Mouse (Mus musculus) layer of hippocampus, postnatal 25 days (tissue): ENCODE data around the gene Pigt. TPM values are rescaled to one million over a fixed set of nuclear protein-coding genes. Genes with fewer than 3 reads are reported as not detected.

ENCODE experiments used
- DNase-seq, 2 experiments: peaks; one replicate each; pipeline ENCODE4 v3.0.0; 2022; ENCODE audit warnings: mixed read lengths in 2 of 2, low spot score in 1 of 2; ENCODE audit errors: extremely low spot score in 1 of 2
- total RNA-seq, 2 experiments: library from RNA; stranded (reverse); gene quantifications; 2 replicates each; pipeline ENCODE4 v1.2.3; 2021

Gene Pigt
- total RNA-seq = 10 to 100 TPM; 85.3 to 87.3 TPM

DNA sequence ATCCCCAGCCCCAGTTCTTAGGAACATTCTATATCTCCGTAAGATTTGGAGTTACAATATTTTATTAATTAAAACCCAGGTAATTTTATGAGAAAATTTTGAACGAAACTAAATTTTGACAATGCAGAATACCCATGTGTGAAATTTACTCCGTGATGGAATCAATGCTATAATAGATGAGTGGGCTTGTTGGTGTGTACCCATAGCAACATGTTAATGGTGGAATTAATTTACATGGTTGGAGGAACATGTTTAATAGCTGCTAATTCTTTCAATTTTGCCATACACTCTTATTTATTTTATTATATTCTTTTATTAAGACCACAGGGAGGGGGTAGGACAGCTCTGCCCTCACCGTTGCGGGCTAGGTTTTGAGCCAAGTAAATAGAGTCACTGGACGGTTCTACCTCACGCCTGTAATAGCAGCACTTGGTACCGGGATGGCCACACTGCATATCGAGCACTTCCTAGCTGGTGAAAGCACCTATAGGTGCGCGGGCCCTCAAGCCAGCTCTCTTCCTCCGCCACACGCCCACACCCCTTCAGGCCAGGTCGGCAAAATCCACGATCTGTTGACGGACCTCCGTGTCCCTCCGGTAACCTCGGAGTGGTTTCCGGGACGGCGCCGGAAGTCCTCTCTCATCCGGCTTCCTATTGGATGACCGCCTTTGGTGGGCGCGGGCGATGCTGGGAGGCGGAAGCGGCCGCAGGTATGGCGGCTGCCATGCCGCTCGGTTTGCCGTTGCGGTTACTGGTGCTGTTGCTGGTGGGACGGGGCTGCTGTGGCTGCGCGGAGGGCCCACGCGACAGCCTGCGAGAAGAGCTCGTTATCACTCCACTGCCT lies at the start of gene Pigt:
TSS of gene Pigt (plus strand) at position 674 of the 844 bp plus-strand sequence.
- peak; percentile 74 to 78 for DNase-seq

DNA sequence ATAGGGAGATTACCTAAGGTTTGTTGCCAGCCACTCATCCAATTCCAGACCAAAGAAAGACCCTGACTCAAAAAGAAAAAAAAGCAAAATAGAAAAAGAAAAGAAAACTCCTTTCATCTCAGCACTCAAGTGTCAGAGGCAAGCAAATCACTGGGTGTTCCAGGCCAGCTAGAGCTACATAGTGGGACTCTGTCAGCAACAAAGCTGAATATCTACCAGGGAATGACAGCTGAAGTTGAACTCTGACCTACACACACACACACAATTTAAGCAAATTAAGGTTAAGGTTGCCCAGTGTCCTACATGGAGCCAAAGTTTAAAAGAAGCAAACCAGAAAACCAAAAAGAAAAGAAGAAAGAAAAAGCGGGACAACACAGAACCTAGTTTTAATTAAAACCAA lies 49.2 kb upstream of the Pigt start:
- DNase-seq = no peak

DNA sequence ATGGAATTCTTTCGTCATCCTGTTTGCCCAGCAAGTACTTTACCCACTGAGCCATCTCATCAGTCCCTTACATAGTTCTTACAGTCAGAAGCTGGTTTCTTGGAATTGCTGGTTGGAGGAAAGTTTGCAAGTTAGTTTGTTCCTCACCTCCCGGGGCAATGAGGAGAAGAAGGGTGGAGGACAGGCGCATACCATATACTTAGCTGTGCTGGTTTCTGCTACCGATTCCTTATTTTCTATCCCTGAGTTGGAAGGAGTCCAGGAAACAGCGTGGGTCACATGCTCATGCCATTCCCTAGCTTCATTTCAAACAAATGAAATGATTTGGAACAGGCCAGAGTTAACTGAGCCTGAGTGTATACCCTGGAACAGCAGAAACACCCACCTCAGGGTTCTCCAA lies 48.4 kb upstream of the Pigt start:
- no peak for DNase-seq

DNA sequence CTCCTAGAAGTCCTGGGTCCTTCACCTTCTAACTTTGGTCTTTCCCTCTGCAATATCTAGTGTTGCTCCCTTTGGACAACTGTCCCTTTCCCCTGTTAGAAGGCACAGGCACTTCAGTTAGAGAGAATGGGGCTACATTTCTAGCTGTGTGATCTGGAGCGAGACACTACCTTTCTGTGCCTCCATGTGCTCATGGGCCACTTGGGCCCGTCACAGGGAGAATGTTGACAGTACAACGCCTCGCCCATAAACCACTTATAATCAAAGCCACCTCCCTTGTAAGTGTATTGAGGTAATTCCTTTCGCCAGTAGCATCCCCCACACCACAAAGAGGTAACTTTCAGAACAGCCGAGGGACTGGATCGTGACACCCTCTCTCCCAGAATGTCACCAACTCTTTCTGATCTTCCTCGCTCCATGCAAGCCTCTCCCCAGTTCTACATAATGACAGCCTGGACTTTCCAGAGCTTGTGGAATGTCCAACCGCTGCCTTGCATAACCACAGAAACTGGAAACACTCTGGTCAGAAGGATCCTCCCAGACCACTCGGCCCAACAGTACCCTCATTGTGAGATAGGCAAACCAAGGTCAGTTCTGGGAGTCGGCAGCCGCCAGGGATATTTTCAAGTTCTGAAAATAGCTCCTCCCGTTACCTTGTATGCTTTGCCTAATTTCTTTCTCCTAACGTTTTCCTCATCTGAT lies 47.8 kb upstream of the Pigt start:
- no peak for DNase-seq

DNA sequence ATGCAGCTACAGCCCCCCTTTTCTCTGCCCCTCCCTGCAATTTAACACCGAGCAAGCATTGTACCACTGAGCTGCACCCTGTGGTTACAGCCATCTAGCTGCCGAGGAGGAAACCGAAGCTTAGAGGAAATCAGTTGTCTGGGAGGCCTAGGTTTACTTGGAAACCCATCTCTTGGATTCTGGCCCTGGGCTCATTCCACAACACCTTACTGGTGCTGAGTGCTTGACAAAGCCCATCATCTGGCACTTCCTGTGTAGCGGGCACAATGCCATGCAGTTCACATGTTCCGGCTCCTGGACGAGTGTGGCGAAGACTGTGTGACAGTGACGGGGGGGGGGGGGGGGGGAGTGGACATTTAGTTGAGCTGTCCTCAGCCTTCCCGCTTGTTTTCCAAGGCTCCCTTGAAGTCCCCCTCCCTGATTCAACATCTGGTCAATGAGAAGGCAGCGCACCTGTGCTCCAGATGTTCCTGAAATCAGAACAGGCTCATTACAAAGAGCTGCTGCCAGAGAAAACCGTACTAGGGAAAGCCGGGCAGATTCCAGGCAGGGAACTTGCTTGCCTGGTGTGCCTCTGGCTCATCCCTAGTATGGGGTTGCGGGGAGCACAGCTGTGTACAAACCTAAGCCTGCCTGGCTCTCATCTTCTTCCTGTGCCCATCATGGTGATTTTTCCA lies 45.2 kb upstream of the Pigt start:
- no peak for DNase-seq

DNA sequence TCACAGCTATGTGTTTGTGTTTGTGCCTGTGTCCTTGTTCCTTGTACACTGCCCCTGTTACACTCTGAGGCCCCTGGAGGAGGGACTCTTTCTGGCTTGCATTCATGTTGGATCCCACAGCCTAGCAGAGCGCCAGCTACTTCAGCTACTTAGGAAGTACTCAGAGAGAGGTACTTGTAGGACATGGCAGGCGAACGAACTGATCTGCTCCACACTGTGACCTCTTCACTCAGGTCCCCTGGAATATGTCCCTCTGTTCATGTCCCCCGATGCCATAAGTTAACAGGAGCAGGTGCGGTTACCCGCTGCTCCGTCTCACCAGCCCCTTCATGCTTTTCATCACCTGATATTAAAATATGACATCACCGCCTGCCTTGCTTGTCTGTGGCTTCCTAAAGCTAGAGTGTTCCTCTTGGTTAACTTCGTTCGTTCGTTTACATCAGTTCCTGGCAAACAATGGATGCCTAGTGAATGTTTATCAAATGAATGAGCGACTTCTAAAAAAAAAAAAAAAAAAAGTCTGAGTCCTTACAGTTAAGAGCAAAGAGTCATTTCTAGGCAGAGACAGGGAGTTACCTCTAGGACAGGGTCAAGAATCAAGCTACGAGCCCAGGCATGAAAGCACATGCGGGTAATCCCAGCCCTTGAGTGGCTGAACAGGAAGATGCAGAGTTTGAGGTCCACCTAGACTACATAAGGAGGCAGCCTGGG lies 44.1 kb upstream of the Pigt start:
- no peak for DNase-seq

DNA sequence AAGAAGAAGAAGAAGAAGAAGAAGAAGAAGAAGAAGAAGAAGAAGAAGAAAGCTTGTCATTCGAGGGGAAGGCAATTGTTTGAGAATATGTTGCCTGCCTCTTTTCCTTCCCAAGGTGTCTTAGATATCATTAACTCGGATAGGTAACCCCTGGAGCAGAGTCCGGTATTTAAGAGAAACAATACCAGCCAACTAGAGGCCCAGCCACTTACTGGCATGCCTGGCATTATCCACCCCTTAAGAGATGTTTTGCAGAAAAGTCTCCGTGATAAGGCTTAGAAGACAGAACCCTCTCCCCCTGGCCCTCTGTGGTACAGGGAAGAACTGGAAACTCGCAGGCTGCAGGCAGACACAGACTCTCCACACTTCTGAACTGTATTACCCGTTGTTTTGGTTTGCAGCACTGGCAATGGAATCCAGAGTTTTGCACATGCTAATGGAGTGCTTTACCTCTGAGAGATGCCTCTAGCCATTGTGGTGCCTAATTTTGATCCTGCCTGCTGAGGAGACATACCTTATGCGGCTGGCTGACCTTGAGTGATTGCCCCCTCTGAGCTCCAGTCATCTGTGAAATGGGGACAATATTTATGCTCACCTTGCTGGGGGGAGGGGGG lies 43.3 kb upstream of the Pigt start:
- no peak for DNase-seq

DNA sequence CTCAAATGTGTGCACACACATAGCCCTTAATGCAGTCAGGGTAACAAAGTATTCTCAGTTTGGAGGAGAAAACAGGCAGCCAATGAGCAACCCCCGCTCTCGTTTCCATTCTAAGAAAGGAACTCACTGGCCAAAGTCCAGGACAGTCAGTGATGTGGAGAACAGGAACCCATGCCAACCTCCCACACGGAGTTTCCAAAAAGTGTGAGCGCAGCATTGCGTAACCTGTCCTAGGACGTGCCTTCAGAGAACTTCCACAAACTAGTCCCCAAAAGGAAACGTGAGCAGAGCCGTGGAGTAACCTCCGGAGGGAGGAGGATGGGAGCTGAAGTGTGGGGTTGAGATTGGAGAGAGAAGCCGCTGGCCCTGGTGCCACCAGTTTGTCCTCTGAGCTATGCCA lies 42.5 kb upstream of the Pigt start:
- DNase-seq = no peak

DNA sequence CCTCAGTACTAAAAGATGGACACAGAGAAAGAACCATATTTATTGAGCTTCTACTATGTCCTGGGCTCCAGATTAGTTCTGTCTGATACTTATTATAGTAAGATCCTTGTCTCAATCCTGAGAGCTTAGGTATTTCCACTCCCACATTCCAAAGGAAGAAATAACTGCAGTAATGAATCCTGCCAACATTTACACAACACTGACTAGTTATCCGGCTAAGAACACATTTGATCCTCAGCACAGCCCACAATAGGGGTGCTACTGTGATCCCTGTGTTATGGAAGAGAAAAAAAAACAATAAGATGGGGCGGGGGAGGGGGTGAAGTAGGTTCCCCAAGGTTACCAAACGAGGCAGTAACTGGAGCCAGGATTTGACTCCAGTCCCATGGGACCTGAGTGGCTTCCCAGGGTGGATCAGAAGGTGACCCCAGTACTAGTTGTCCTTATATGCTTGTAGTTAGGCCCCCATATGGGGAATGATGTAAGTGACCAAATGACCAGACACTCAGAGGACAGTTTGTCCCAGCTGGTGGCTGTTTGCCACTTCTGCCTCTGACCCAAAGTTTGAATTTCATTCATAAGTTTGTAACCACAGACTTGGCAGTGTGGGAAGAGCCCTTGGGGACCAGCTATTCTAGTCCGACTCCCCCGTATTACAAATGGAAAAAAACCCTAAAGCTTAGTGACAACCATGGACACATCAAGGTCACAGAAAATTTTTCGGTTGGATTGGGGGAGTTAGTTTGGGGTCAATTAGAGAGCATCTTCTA lies 41.7 kb upstream of the Pigt start:
- DNase-seq = no peak

DNA sequence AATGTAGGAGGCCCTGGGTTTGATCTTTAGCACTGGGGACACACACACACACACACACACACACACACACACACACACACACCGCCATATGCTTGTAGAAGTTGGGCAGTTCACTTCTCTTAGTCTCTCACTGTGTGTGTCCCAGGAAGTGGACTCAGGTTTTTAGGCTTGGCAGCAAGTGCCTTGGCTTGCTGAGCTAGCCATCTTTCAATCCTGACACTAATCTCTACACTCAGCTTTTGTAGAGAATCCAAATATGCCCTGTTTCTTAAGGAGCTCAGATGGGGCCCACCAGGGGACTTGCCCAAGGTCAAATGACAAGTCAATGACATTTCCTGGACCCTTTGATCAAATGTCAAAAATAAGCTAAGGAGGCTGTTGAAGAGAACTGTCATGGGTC lies 40.9 kb upstream of the Pigt start:
- no peak for DNase-seq

DNA sequence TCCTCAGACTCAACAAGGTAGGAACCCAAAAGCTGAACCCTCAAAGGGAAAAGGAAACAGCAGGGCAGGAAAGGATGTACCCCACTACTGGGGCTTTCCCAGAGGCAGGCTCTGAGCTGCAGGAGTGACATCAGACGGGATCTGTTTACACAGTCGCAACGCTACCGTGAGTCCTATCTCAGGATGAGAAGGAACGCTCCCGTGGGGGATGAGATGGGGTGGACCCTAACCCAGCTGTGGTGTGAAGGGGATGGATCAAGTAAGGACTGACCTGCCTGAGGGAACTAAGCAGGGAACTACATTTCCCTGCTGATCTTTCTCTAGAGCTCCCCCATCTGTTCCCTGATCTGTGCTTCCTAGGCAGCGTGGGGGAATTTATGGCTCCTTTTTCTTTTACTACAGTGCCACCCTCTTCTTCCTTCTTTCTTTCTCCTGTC lies 40.4 kb upstream of the Pigt start, which contains the start of gene Sys1:
TSS of gene Sys1 (plus strand) at position 101 of the 437 bp plus-strand sequence.
- peak; percentile 33 to 46 for DNase-seq

DNA sequence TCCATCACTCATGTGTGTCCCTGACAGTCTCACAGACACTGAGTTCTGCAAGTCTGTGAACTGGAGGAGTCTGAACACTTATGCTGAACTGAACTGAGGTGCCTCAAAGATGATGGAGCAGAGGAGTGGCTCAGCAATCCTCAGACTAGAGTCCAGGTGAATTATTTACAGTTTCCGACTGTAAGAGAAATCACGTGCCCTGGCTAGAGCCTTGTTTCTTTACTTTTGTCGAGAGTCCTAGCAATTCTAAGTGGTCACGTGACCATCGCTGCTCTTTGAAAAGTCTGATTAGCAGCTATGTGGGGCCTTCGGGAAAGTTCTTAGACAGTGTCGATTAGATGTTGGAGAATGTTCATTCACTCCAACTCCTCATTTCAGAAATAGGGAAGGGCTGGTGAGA lies 39.4 kb upstream of the Pigt start:
- no peak for DNase-seq

DNA sequence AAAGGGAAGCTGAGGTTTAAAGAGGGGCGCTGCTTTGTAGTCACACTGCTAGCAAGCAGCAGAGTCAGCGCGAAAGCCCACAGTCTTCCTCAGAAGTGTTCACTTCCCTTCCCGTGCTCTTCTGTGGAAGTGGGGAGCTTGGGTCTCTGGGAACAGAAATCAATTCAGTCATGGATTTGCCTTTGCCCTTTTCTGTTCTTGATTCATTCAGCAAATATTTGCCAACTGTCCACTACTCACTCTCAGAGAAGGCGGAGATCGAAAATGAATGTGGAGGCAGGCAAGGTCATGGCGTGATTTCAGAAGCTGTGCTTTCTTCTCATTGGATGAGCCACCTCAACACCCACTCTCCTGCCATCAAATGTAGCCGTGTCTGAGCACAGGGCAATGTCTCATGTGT lies 38.8 kb upstream of the Pigt start:
- DNase-seq = no peak

DNA sequence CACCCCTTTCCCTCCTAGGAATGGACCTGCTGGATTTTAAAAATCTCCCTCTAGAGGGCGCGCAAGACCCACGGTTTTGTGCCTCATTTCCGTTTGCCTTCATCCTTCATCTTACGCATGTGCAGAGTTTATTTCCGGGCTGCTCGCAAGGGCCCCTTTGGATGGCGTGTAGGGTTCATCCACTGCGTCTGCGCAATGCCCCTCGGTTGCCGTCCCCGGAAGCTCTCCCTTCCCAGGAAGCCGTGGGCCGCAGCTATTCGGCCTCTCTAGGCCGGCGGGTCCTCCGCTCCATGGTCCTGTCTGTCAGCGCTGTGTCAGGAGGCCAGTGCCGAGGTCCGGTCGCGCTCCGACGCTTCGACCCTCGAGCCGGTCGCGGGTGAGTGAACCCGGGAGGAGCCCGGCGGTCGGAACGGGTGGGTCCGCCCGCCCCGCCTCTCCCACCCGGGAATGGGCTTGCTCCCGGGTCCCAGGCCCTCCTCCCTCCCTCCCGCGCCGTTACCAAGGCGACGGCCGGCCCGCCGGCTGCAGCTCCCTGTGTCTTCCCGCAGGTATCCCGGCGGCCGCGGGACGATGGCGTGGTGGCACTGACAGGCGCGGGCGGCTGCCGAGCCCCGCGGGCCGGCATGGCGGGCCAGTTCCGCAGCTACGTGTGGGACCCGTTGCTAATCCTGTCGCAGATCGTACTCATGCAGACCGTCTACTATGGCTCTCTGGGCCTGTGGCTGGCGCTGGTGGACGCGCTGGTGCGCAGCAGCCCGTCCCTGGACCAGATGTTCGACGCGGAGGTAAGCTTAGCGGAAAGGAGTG lies 36.4 kb upstream of the Pigt start, which contains the start of gene Gm20458:
TSS of gene Gm20458 (plus strand) at position 223 of the 807 bp plus-strand sequence.
- DNase-seq = peak; percentile 87 to 93

DNA sequence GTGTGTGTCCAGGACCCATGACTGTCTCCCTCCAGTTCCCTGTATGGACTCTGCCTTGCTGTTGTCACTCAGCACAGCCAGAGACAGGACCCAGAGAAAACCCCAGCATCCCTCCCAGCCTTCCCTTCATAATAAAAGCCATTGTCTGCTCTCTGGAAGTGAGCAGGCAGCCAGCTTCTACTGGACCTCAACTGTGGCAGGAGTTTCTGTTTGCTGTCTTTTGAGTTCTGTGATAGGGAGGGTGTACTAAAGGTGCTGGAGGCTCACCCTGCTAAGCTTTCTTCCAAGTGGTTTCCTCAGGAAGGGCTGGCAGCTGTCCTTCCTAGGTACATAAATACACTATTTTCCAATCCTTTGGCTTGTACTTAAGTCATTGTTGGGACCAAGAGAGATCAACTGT lies 32.2 kb upstream of the Pigt start:
- DNase-seq = no peak

DNA sequence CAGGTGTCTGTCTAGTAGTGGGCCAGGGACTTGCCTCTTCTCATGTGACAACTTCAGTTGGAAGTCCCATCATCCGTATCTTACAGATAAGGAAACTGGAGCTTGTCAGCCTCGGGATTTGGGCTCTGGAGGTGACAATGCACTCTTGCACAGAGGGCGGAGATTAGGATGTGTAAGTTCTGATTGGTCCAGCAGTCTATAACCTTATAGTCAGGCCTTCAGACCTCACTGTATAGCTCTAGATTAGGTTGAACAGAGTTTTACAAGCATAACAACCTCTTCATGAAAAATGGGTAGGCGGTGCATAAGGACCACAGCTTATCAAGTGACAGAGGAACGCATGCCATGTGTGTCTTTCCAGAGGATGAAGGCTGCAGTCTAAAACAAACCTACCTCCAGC lies 30.5 kb upstream of the Pigt start:
- no peak for DNase-seq

DNA sequence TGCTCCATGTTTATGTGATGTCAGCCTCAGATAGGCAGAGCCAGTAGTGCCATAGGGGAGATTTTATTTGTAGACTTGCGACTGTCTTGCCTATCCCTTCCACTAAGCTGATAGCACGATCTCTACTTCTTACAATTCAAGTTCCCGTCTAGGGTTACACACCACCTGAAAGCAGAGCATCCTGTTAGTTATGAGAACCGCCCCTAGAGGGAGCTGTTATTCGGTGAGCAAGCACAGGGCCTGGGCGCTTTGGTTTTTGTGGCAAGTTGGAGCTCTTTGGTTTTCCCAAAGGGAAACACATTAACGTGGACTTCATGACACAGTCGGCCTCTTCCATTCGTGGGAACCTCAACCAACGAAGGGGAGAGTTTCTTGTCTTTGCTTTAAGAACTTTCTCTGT lies 27.1 kb upstream of the Pigt start:
- DNase-seq = peak in 1 of 2 experiments; percentile 53

DNA sequence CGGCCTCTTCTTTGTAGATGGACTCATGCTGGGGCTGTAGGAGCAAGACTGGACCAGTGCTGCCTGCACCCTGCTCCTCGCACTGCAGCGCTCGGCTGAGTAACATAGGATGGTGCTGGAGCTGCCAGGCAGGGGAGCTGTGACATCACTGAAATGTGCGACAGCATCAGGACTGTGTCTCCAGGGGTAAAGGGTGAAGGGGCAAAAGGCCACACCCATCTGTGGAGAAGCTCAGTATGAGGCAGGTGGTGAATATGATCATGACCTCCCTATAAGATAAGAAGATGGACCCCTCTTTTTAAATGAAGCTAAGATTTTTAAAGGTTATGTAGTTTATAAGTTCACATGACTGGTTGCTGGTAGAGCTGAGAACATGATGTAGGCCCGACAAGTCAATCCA lies 23.7 kb upstream of the Pigt start, which contains the start of gene Trp53tg5:
TSS of gene Trp53tg5 (minus strand) at position 101 of the 400 bp plus-strand sequence.
- no peak for DNase-seq
